In genomic region chr7:122341813-122342212, GRCm38 (mm10) we compare ENCODE assay signal across 23 mouse cellular contexts. TPM values are rescaled to one million over a fixed set of nuclear protein-coding genes. Genes with fewer than 3 reads are reported as not detected.
DNase-seq lines count a peak whose midpoint lies in the region; ATAC-seq and TF ChIP-seq lines count a peak whose summit lies in the region.
"Had no signal": no experiment of that assay in that cellular context is flagged by ENCODE, and none has a peak within 500 bp of the region (broad histone marks: within the 10 kb centered on the region; RNA-seq: fewer than 3 reads in every experiment).

No protein-coding gene starts in this region.

- H3K36me3 ChIP-seq in hindbrain, embryonic 15.5 days = no peaks in the 10 kb centered on the region
- no peaks in the 10 kb centered on the region for H3K36me3 ChIP-seq in hindbrain, embryonic 11.5 days (ENCODE audit: control insufficient read depth, insufficient read depth, low read length)
- H3K36me3 ChIP-seq: embryonic facial prominence, embryonic 12.5 days; embryonic facial prominence, embryonic 15.5 days; heart, embryonic 10.5 days; heart, embryonic 13.5 days; hindbrain, embryonic 12.5 days had no signal

- 62% methylated on average over 3 of the region's 3 CpGs for WGBS in hindbrain, embryonic 15.5 days
- WGBS in hindbrain, embryonic 11.5 days = 73% methylated on average over 3 of the region's 3 CpGs

- H3K4me2 ChIP-seq in hindbrain, embryonic 15.5 days = no peak overlapping the region
- H3K4me2 ChIP-seq in hindbrain, embryonic 11.5 days (replicated peaks; ENCODE audit: low read depth, low read length) = no peak overlapping the region
- H3K4me2 ChIP-seq: embryonic facial prominence, embryonic 12.5 days; embryonic facial prominence, embryonic 15.5 days; heart, embryonic 13.5 days; hindbrain, embryonic 12.5 days had no signal

- no peak overlapping the region for H3K4me3 ChIP-seq in hindbrain, embryonic 15.5 days
- no peak overlapping the region for H3K4me3 ChIP-seq in hindbrain, embryonic 11.5 days (ENCODE audit: low read depth, low read length)
- no peak overlapping the region for H3K4me3 ChIP-seq in layer of hippocampus, adult 2 months
- H3K4me3 ChIP-seq: embryonic facial prominence, embryonic 12.5 days; embryonic facial prominence, embryonic 15.5 days; heart, adult 2 months; heart, embryonic 10.5 days; heart, embryonic 13.5 days; hindbrain, embryonic 12.5 days had no signal

- peak; percentile 27 for TF ChIP-seq CTCF in layer of hippocampus, adult 2 months (conservative IDR thresholded peaks at IDR 0.05)

- DNase-seq in hindbrain, embryonic 11.5 days (ENCODE audit: low spot score) = no peak
- no peak for DNase-seq in layer of hippocampus, adult 2 months (ENCODE audit: low spot score in 2 of 2)
- no peak for DNase-seq in layer of hippocampus, postnatal 36 days
- peak; percentile 34 for DNase-seq in right cerebral cortex, adult 18-20 months
- no peak for DNase-seq in right cerebral cortex, adult 2 months (ENCODE audit: low spot score in 2 of 2)
- DNase-seq: adrenal gland, adult 2 months; adrenal gland, postnatal 14 days; cerebellum, adult 9-10 months; forebrain, postnatal 0 days; gastrocnemius, postnatal 10 days; gastrocnemius, postnatal 36 days; heart, adult 2 months; heart, postnatal 14 days; heart, postnatal 4 days had no signal

- no peaks in the 10 kb centered on the region for H3K27me3 ChIP-seq in hindbrain, embryonic 15.5 days
- H3K27me3 ChIP-seq in hindbrain, embryonic 11.5 days (ENCODE audit: control insufficient read depth, insufficient read depth, low read length) = no peaks in the 10 kb centered on the region
- H3K27me3 ChIP-seq: embryonic facial prominence, embryonic 12.5 days; embryonic facial prominence, embryonic 15.5 days; heart, embryonic 13.5 days; hindbrain, embryonic 12.5 days had no signal

- peak overlapping the region; percentile 48; the same call in 1 of the 2 replicates for H3K27ac ChIP-seq in hindbrain, embryonic 15.5 days (replicated peaks)
- H3K27ac ChIP-seq in hindbrain, embryonic 11.5 days (ENCODE audit: low read depth, low read length) = no peak overlapping the region
- H3K27ac ChIP-seq in layer of hippocampus, adult 2 months = peak overlapping the region; percentile 78
- H3K27ac ChIP-seq: embryonic facial prominence, embryonic 12.5 days; embryonic facial prominence, embryonic 15.5 days; heart, adult 2 months; heart, embryonic 10.5 days; heart, embryonic 13.5 days; hindbrain, embryonic 12.5 days had no signal

- H3K9me3 ChIP-seq in hindbrain, embryonic 15.5 days = no peaks in the 10 kb centered on the region
- no peaks in the 10 kb centered on the region for H3K9me3 ChIP-seq in hindbrain, embryonic 11.5 days (ENCODE audit: control insufficient read depth, low read length)
- H3K9me3 ChIP-seq: embryonic facial prominence, embryonic 12.5 days; embryonic facial prominence, embryonic 15.5 days; heart, embryonic 10.5 days; heart, embryonic 13.5 days; hindbrain, embryonic 12.5 days had no signal

- peaks cover 20% of the 10 kb centered on the region for H3K4me1 ChIP-seq in hindbrain, embryonic 15.5 days (replicated peaks)
- no peaks in the 10 kb centered on the region for H3K4me1 ChIP-seq in hindbrain, embryonic 11.5 days (replicated peaks; ENCODE audit: control insufficient read depth, insufficient read depth, low read length)
- H3K4me1 ChIP-seq: embryonic facial prominence, embryonic 12.5 days; embryonic facial prominence, embryonic 15.5 days had no signal

- H3K9ac ChIP-seq in hindbrain, embryonic 15.5 days = no peak overlapping the region
- H3K9ac ChIP-seq in hindbrain, embryonic 11.5 days (ENCODE audit: low read depth, low read length) = no peak overlapping the region
- H3K9ac ChIP-seq: embryonic facial prominence, embryonic 12.5 days; embryonic facial prominence, embryonic 15.5 days; forebrain, postnatal 0 days; heart, embryonic 13.5 days; hindbrain, embryonic 12.5 days had no signal

- ATAC-seq in hindbrain, embryonic 15.5 days (ENCODE audit: low FRiP score, low read depth) = no peak
- ATAC-seq in hindbrain, embryonic 11.5 days (ENCODE audit: low FRiP score) = no peak
- ATAC-seq: CD4-positive, CD25-positive, alpha-beta regulatory T cell, adult 4 months; forebrain, embryonic 14.5 days; forebrain, postnatal 0 days had no signal

RNA-seq across cellular contexts. Expression of gene Prkcb, which starts 53.3 kb away (rescaled TPM):
- polyA plus RNA-seq in hindbrain, embryonic 15.5 days (2015; fragmentation: Nextera tagmentation; extraction: Ambion mirVana) = 117 and 119 TPM in 2 replicates
- polyA plus RNA-seq in hindbrain, embryonic 11.5 days (2014; fragmentation: Nextera tagmentation; extraction: Ambion mirVana) = 17.8 and 22.3 TPM in 2 replicates
- 100 to 1,000 TPM; 788 to 796 TPM for total RNA-seq in layer of hippocampus, adult 2 months (2021)
- 100 to 1,000 TPM; 805 to 833 TPM for total RNA-seq in layer of hippocampus, postnatal 36 days (2021)
- total RNA-seq: MEL had no signal
